Mouse (Mus musculus): ENCODE data around the gene Hectd4.

DNA sequence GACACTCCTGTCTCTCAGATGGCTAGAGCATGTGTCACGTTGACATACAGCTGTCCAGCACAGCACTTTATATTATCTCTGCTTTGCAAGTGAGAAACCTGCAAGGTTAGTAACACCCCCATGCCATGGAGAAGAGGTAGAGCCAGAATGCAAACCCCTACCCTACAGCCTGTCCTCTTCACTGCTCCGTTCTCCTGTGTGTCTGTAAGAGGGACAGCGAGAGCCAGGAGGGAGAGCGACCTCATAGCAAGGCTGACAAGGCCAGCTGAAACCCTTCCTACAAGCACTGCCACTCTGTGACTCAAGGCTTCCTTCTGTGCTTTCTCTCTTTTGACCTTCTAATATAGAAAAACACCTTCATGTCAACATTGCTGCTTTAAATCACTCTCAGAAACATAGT, 60.4 kb downstream of the Hectd4 start:
- TF ChIP-seq CTCF (IDR thresholded peaks at IDR 0.05; ENCODE audit: insufficient read depth, low read length) (no peak), POLR2A (IDR thresholded peaks at IDR 0.05; ENCODE audit: borderline replicate concordance, extremely low read depth, low read depth, low read length) (no peak)
